Mouse (Mus musculus): Measurements from ENCODE around the gene Epb41l3. TPM values are rescaled to one million over a fixed set of nuclear protein-coding genes. Genes with fewer than 3 reads are reported as not detected.
A peak's percentile ranks its signal among the peaks of the same experiment; 100 is the strongest.

The Epb41l3 gene
- polyA plus RNA-seq, 1 experiment = 41.4 TPM

DNA sequence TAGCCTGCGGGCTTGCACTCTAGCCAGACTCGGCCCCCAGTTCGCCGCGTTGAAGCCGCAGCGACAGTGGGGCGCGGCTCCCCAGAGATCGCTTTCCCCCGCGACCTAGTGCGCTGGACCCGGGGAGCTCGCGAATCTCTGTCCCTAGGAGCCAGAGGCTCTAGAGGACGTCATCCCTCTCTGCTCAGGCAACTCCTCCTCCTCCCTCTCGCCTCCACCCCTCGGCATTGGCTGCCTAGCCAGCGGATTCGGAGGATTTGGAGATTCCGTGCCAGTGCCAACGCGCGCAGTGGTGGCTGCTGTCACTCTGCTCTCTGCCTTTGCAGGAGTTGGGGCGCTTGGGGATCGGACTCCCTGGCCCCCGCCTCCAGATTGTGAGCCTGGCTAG, 749 bp downstream of the Epb41l3 start:
- TF ChIP-seq MYOG (IDR thresholded peaks at IDR 0.05; ENCODE audit: control insufficient read depth, extremely low read depth, insufficient read length) (no peak), MAX (IDR thresholded peaks at IDR 0.05) (no peak), CEBPB (IDR thresholded peaks at IDR 0.05; ENCODE audit: low read depth) (no peak), MYOD1 (IDR thresholded peaks at IDR 0.05; ENCODE audit: control insufficient read depth, insufficient read length, low read depth) (no peak), USF1 (IDR thresholded peaks at IDR 0.05; ENCODE audit: low read depth) (no peak), CTCF (IDR thresholded peaks at IDR 0.05; ENCODE audit: control insufficient read depth, insufficient read depth, insufficient read length) (no peak), FOSL1 (IDR thresholded peaks at IDR 0.05; ENCODE audit: insufficient read depth, low read length, poor library complexity, severe bottlenecking) (no peak)
- H3K27me3 ChIP-seq (ENCODE audit: control insufficient read depth, insufficient read depth, insufficient read length) = peaks cover 19% of the 10 kb centered on the region

DNA sequence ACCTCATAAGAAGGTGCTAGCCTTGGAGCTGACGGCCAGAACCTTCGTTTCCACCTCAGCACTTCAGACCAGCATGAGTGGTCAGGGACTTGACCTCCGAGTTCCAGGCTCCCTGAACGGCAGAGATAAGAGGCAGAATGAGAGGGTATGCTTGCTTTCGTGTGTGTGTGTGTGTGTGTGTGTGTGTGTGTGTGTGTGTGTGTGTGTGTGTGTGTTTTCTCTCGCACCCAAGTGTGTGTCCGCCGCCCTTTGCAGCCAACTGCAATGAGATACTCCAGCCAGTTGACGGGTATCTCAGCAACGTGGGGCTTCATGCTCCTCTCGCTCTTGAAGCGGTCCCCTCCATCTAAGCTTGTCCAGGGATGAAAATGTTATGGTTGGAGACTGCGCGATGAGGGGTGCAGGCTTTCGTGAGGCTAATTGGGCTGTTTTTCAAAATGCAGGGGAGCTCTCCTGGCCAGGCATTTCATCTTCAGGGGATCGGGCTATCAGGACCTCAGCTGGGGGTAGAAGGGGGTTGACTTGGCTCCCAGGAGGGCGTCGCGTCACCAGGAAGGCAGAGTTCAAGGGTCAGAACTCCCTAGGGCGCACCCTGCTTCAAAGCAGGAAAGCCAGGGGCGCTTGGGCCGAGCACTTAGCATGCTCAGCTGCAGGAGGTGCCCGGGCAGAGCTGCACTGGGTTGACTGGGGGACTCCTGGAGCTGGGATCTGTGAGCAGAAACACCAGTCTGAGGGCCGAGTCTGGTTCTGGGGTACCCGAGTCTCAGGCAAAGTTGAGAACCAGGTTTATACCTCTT, 1.5 kb downstream of the Epb41l3 start:
- no peaks in the 10 kb centered on the region for H3K36me3 ChIP-seq (ENCODE audit: control insufficient read depth, insufficient read depth)
- no peak overlapping the region for H3K4me3 ChIP-seq (ENCODE audit: insufficient read depth, poor library complexity, severe bottlenecking)
- TF ChIP-seq MAX (IDR thresholded peaks at IDR 0.05) = no peak
- no peak for TF ChIP-seq MYOG (IDR thresholded peaks at IDR 0.05; ENCODE audit: control insufficient read depth, extremely low read depth, insufficient read length)
- no peak for TF ChIP-seq MYOD1 (IDR thresholded peaks at IDR 0.05; ENCODE audit: control insufficient read depth, insufficient read length, low read depth)
- no peak for TF ChIP-seq CEBPB (IDR thresholded peaks at IDR 0.05; ENCODE audit: low read depth)
- TF ChIP-seq FOSL1 (IDR thresholded peaks at IDR 0.05; ENCODE audit: insufficient read depth, low read length, poor library complexity, severe bottlenecking) = no peak
- TF ChIP-seq USF1 (IDR thresholded peaks at IDR 0.05; ENCODE audit: low read depth) = no peak
- no peak for TF ChIP-seq CTCF (IDR thresholded peaks at IDR 0.05; ENCODE audit: control insufficient read depth, insufficient read depth, insufficient read length)
- H3K79me3 ChIP-seq (ENCODE audit: low read depth) = no peaks in the 10 kb centered on the region
- no peaks in the 10 kb centered on the region for H3K79me2 ChIP-seq (ENCODE audit: control insufficient read depth, insufficient read depth)
- no peak overlapping the region for H3ac ChIP-seq (ENCODE audit: control insufficient read depth, insufficient read length, low read depth)
- H3K27me3 ChIP-seq (ENCODE audit: control insufficient read depth, insufficient read depth, insufficient read length) = peaks cover 19% of the 10 kb centered on the region

More for the DNA sequence above, 749 bp downstream of the Epb41l3 start:
- no peak overlapping the region for H3ac ChIP-seq (ENCODE audit: control insufficient read depth, insufficient read length, low read depth)
- no peaks in the 10 kb centered on the region for H3K79me3 ChIP-seq (ENCODE audit: low read depth)
- H3K36me3 ChIP-seq (ENCODE audit: control insufficient read depth, insufficient read depth) = no peaks in the 10 kb centered on the region
- no peak overlapping the region for H3K4me3 ChIP-seq (ENCODE audit: insufficient read depth, poor library complexity, severe bottlenecking)
- H3K79me2 ChIP-seq (ENCODE audit: control insufficient read depth, insufficient read depth) = no peaks in the 10 kb centered on the region

DNA sequence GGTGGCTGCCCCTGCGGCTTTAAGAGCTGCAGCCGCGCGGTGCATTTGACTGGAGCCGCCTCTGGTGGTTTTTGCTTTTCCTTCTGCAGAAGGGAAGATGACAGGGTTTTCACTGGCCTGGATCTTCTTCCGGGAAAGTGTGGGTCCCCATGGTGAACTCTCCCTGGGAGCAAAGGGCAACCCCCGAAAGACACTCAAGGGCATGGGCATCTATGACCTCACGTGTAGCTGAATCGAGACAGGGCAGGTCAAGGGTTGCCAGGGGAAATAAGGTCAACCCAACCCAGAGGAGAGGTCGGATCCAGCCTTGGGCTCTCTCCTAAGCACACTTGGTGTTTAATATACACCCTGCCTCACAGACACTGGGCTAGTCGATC, 2.0 kb downstream of the Epb41l3 start:
- no peak overlapping the region for H3ac ChIP-seq (ENCODE audit: control insufficient read depth, insufficient read length, low read depth)
- peaks cover 19% of the 10 kb centered on the region for H3K27me3 ChIP-seq (ENCODE audit: control insufficient read depth, insufficient read depth, insufficient read length)
- H3K79me3 ChIP-seq (ENCODE audit: low read depth) = no peaks in the 10 kb centered on the region
- no peak for TF ChIP-seq MAX (IDR thresholded peaks at IDR 0.05)
- no peaks in the 10 kb centered on the region for H3K36me3 ChIP-seq (ENCODE audit: control insufficient read depth, insufficient read depth)
- H3K4me3 ChIP-seq (ENCODE audit: insufficient read depth, poor library complexity, severe bottlenecking) = no peak overlapping the region
- no peaks in the 10 kb centered on the region for H3K79me2 ChIP-seq (ENCODE audit: control insufficient read depth, insufficient read depth)

DNA sequence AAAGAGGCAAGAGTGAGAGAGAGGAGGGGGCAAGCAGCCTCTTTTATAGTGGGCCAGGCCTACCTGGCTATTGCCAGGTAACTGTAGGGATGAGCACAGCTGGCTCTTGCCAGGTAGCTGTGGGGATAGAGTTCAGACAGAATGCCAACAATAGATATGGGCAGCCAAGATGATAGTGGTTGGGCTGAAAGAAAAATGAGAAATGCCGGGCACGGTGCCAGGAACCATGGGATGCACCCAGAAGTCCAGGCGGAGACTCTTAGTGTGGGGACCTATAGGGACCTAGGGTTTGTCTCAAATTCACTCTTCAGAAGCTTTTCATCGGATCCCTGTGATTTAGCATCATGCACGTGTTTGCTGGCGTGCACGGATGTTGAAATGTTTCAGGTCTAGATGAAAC, 6.8 kb downstream of the Epb41l3 start:
- Histone ChIP-seq H3K79me2 (ENCODE audit: control insufficient read depth, insufficient read depth) (no peaks in the 10 kb centered on the region), H3K4me3 (ENCODE audit: insufficient read depth, poor library complexity, severe bottlenecking) (no peak overlapping the region), H3K27me3 (ENCODE audit: control insufficient read depth, insufficient read depth, insufficient read length) (no peaks in the 10 kb centered on the region), H3K79me3 (ENCODE audit: low read depth) (no peaks in the 10 kb centered on the region), H3ac (ENCODE audit: control insufficient read depth, insufficient read length, low read depth) (no peak overlapping the region), H3K36me3 (ENCODE audit: control insufficient read depth, insufficient read depth) (no peaks in the 10 kb centered on the region)
- TF ChIP-seq USF1 (IDR thresholded peaks at IDR 0.05; ENCODE audit: low read depth) (no peak), CTCF (IDR thresholded peaks at IDR 0.05; ENCODE audit: control insufficient read depth, insufficient read depth, insufficient read length) (no peak), MYOD1 (IDR thresholded peaks at IDR 0.05; ENCODE audit: control insufficient read depth, insufficient read length, low read depth) (no peak), FOSL1 (IDR thresholded peaks at IDR 0.05; ENCODE audit: insufficient read depth, low read length, poor library complexity, severe bottlenecking) (no peak), CEBPB (IDR thresholded peaks at IDR 0.05; ENCODE audit: low read depth) (no peak), MYOG (IDR thresholded peaks at IDR 0.05; ENCODE audit: control insufficient read depth, extremely low read depth, insufficient read length) (no peak), MAX (IDR thresholded peaks at IDR 0.05) (no peak)

DNA sequence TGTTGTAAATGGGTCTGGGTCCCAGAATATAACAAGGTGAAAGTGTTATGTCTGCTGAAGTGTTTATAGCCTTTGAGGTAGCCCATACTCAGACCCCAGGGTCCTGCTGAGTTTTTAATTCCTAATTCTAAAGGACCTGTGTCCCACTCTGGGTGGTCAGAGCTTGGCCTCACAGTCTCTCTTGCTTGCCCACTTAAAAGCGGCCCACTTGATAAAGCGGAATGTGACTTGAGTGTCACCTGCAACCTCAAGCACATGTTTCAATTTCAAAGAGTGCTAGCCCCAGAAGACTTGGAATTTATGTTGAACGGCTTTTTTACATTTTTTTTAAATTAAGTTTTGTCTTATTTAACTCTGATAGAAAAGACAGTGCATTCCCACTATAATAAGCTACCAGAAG, 16.1 kb downstream of the Epb41l3 start:
- Histone ChIP-seq H3K36me3 (ENCODE audit: control insufficient read depth, insufficient read depth) (no peaks in the 10 kb centered on the region), H3K27me3 (ENCODE audit: control insufficient read depth, insufficient read depth, insufficient read length) (no peaks in the 10 kb centered on the region), H3ac (ENCODE audit: control insufficient read depth, insufficient read length, low read depth) (no peak overlapping the region), H3K4me3 (ENCODE audit: insufficient read depth, poor library complexity, severe bottlenecking) (no peak overlapping the region), H3K79me2 (ENCODE audit: control insufficient read depth, insufficient read depth) (no peaks in the 10 kb centered on the region), H3K79me3 (ENCODE audit: low read depth) (no peaks in the 10 kb centered on the region)
- no peak for TF ChIP-seq CTCF (IDR thresholded peaks at IDR 0.05; ENCODE audit: control insufficient read depth, insufficient read depth, insufficient read length)
- no peak for TF ChIP-seq MYOG (IDR thresholded peaks at IDR 0.05; ENCODE audit: control insufficient read depth, extremely low read depth, insufficient read length)
- TF ChIP-seq MYOD1 (IDR thresholded peaks at IDR 0.05; ENCODE audit: control insufficient read depth, insufficient read length, low read depth) = no peak

GRCm38 (mm10) chr17:69097068-69097467, 21.6 kb downstream of the Epb41l3 start:
- H3K27me3 ChIP-seq (ENCODE audit: control insufficient read depth, insufficient read depth, insufficient read length) = no peaks in the 10 kb centered on the region
- no peaks in the 10 kb centered on the region for H3K36me3 ChIP-seq (ENCODE audit: control insufficient read depth, insufficient read depth)
- H3K4me3 ChIP-seq (ENCODE audit: insufficient read depth, poor library complexity, severe bottlenecking) = no peak overlapping the region
- H3K79me3 ChIP-seq (ENCODE audit: low read depth) = no peaks in the 10 kb centered on the region
- TF ChIP-seq MYOD1 (IDR thresholded peaks at IDR 0.05; ENCODE audit: control insufficient read depth, insufficient read length, low read depth) = peak; percentile 86
- no peak for TF ChIP-seq FOSL1 (IDR thresholded peaks at IDR 0.05; ENCODE audit: insufficient read depth, low read length, poor library complexity, severe bottlenecking)
- no peak for TF ChIP-seq MYOG (IDR thresholded peaks at IDR 0.05; ENCODE audit: control insufficient read depth, extremely low read depth, insufficient read length)
- TF ChIP-seq USF1 (IDR thresholded peaks at IDR 0.05; ENCODE audit: low read depth) = no peak
- no peaks in the 10 kb centered on the region for H3K79me2 ChIP-seq (ENCODE audit: control insufficient read depth, insufficient read depth)
- H3ac ChIP-seq (ENCODE audit: control insufficient read depth, insufficient read length, low read depth) = no peak overlapping the region

Data from C2C12 (cell line).